Mouse (Mus musculus) liver, adult 2 months (tissue): ENCODE measurements around the gene Gm38119. TPM values are rescaled to one million over a fixed set of nuclear protein-coding genes. Genes with fewer than 3 reads are reported as not detected.

Experiments
- polyA plus RNA-seq: library from polyadenylated mRNA; depleted of rRNA; stranded (reverse); fragments of >200 nt; gene quantifications from 2 replicates; pipeline ENCODE4 v1.2.3, GENCODE M21; 2012; rRNA removed
- total RNA-seq: library from RNA; depleted of rRNA; stranded (reverse); fragments of >200 nt; gene quantifications from 2 replicates; pipeline ENCODE4 v1.2.3, GENCODE M21; 2014; rRNA removed

Gm38119 gene
- total and polyA plus RNA-seq, 2 experiments: not detected

Other genes with a start within 250 kb of the Gm38119 start
- gene Sprr4, start 238.6 kb downstream of the Gm38119 start, total RNA-seq: not detected in 2 replicates
- not detected in 2 replicates for gene Sprr4, start 238.6 kb downstream of the Gm38119 start, polyA plus RNA-seq
- gene 2310046K23Rik, start 204.6 kb downstream of the Gm38119 start, total RNA-seq: not detected in 2 replicates
- gene 2310046K23Rik, start 204.6 kb downstream of the Gm38119 start, polyA plus RNA-seq: not detected in 2 replicates
- gene Ivl, start 165.4 kb downstream of the Gm38119 start, total RNA-seq: not detected in 2 replicates
- not detected in 2 replicates for gene Ivl, start 165.4 kb downstream of the Gm38119 start, polyA plus RNA-seq
- not detected in 2 replicates for gene Smcp, start 150.1 kb downstream of the Gm38119 start, total RNA-seq
- 0.17 TPM in 1 of 2 replicates, not detected in the other for gene Smcp, start 150.1 kb downstream of the Gm38119 start, polyA plus RNA-seq
- not detected in 2 replicates for gene 2210017I01Rik, start 131.6 kb downstream of the Gm38119 start, total RNA-seq
- not detected in 2 replicates for gene 2210017I01Rik, start 131.6 kb downstream of the Gm38119 start, polyA plus RNA-seq
- not detected in 2 replicates for gene Lce6a, start 117.4 kb downstream of the Gm38119 start, total RNA-seq
- gene Lce6a, start 117.4 kb downstream of the Gm38119 start, polyA plus RNA-seq: not detected in 2 replicates
- gene Lce1a1, start 90.8 kb downstream of the Gm38119 start, total RNA-seq: not detected in 2 replicates
- not detected in 2 replicates for gene Lce1a1, start 90.8 kb downstream of the Gm38119 start, polyA plus RNA-seq
- gene Lce1b, start 82.2 kb downstream of the Gm38119 start, total RNA-seq: not detected in 2 replicates
- not detected in 2 replicates for gene Lce1b, start 82.2 kb downstream of the Gm38119 start, polyA plus RNA-seq
- not detected in 2 replicates for gene Lce1a2, start 68.8 kb downstream of the Gm38119 start, total RNA-seq
- not detected in 2 replicates for gene Lce1a2, start 68.8 kb downstream of the Gm38119 start, polyA plus RNA-seq
- gene Lce1c, start 59.8 kb downstream of the Gm38119 start, total RNA-seq: not detected in 2 replicates
- not detected in 2 replicates for gene Lce1c, start 59.8 kb downstream of the Gm38119 start, polyA plus RNA-seq
- not detected in 2 replicates for gene Lce1d, start 51.9 kb downstream of the Gm38119 start, total RNA-seq
- not detected in 2 replicates for gene Lce1d, start 51.9 kb downstream of the Gm38119 start, polyA plus RNA-seq
- gene Lce1e, start 30.0 kb downstream of the Gm38119 start, total RNA-seq: not detected in 2 replicates
- gene Lce1e, start 30.0 kb downstream of the Gm38119 start, polyA plus RNA-seq: not detected in 2 replicates
- gene Lce1f, start 18.7 kb downstream of the Gm38119 start, total RNA-seq: not detected in 2 replicates
- not detected in 2 replicates for gene Lce1f, start 18.7 kb downstream of the Gm38119 start, polyA plus RNA-seq
- not detected in 2 replicates for gene Lce1g, start 13.2 kb upstream of the Gm38119 start, total RNA-seq
- gene Lce1g, start 13.2 kb upstream of the Gm38119 start, polyA plus RNA-seq: not detected in 2 replicates
- not detected in 2 replicates for gene Lce1h, start 26.0 kb upstream of the Gm38119 start, total RNA-seq
- not detected in 2 replicates for gene Lce1h, start 26.0 kb upstream of the Gm38119 start, polyA plus RNA-seq
- not detected in 2 replicates for gene Lce1i, start 39.8 kb upstream of the Gm38119 start, total RNA-seq
- gene Lce1i, start 39.8 kb upstream of the Gm38119 start, polyA plus RNA-seq: not detected in 2 replicates
- gene Lce1j, start 51.4 kb upstream of the Gm38119 start, total RNA-seq: not detected in 2 replicates
- gene Lce1j, start 51.4 kb upstream of the Gm38119 start, polyA plus RNA-seq: not detected in 2 replicates
- gene Lce1k, start 68.8 kb upstream of the Gm38119 start, total RNA-seq: not detected in 2 replicates
- not detected in 2 replicates for gene Lce1k, start 68.8 kb upstream of the Gm38119 start, polyA plus RNA-seq
- gene Kprp, start 88.2 kb upstream of the Gm38119 start, total RNA-seq: not detected in 2 replicates
- not detected in 2 replicates for gene Kprp, start 88.2 kb upstream of the Gm38119 start, polyA plus RNA-seq
- not detected in 2 replicates for gene Lce1l, start 112.2 kb upstream of the Gm38119 start, total RNA-seq
- gene Lce1l, start 112.2 kb upstream of the Gm38119 start, polyA plus RNA-seq: not detected in 2 replicates
- gene 2310050C09Rik, start 131.1 kb upstream of the Gm38119 start, total RNA-seq: not detected in 2 replicates
- gene 2310050C09Rik, start 131.1 kb upstream of the Gm38119 start, polyA plus RNA-seq: not detected in 2 replicates
- not detected in 2 replicates for gene Lce3a, start 187.1 kb upstream of the Gm38119 start, total RNA-seq
- gene Lce3a, start 187.1 kb upstream of the Gm38119 start, polyA plus RNA-seq: not detected in 2 replicates
- not detected in 2 replicates for gene Lce3b, start 193.9 kb upstream of the Gm38119 start, total RNA-seq
- gene Lce3b, start 193.9 kb upstream of the Gm38119 start, polyA plus RNA-seq: not detected in 2 replicates
- not detected in 2 replicates for gene Lce3c, start 205.4 kb upstream of the Gm38119 start, total RNA-seq
- not detected in 2 replicates for gene Lce3c, start 205.4 kb upstream of the Gm38119 start, polyA plus RNA-seq
- not detected in 2 replicates for gene Lce3d, start 218.3 kb upstream of the Gm38119 start, total RNA-seq
- not detected in 2 replicates for gene Lce3d, start 218.3 kb upstream of the Gm38119 start, polyA plus RNA-seq
- not detected in 2 replicates for gene Lce3e, start 228.0 kb upstream of the Gm38119 start, total RNA-seq
- gene Lce3e, start 228.0 kb upstream of the Gm38119 start, polyA plus RNA-seq: not detected in 2 replicates